Mouse (Mus musculus): ENCODE data around the gene Fam171a2.
"Not testable (repeated sequence)": the region's sequence is repeated elsewhere in the genome, so short reads cannot be mapped to it uniquely, and the experiment has no call there.

Gene Fam171a2

GRCm38 (mm10) chr11:102411061-102411460 lies 36.4 kb downstream of the Fam171a2 start:
- no peak for DNase-seq (ENCODE audit: low spot score in 2 of 2)

DNA sequence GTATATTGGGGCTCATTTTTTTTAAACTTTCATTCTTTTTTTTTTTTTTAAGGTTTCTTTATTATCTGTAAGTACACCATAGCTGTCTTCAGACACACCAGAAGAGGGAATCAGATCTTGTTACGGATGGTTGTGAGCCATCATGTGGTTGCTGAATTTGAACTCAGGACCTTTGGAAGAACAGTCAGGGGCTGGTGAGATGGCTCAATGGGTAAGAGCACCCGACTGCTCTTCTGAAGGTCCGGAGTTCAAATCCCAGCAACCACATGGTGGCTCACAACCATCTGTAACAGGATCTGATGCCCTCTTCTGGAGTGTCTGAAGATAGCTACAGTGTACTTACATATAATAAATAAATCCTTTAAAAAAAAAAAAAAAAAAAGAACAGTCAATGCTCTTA lies 37.1 kb downstream of the Fam171a2 start:
- not testable (repeated sequence) for DNase-seq (ENCODE audit: low spot score in 2 of 2)

- no peak for DNase-seq (ENCODE audit: low spot score in 2 of 2)
Measured at GRCm38 (mm10) chr11:102409795-102410330, 37.6 kb downstream of the Fam171a2 start.

GRCm38 (mm10) chr11:102408888-102409794 lies 38.3 kb downstream of the Fam171a2 start:
- DNase-seq (ENCODE audit: low spot score in 2 of 2): no peak

- DNase-seq (ENCODE audit: low spot score in 2 of 2): peak; percentile 96
Measured at GRCm38 (mm10) chr11:102408344-102408876, 39.1 kb downstream of the Fam171a2 start.

GRCm38 (mm10) chr11:102407834-102408215 lies 39.7 kb downstream of the Fam171a2 start, which contains the start of gene Slc25a39:
Gene Slc25a39, minus strand, starts transcription at chr11:102407946.
- no peak for DNase-seq (ENCODE audit: low spot score in 2 of 2)

GRCm38 (mm10) chr11:102406900-102407833 lies 40.3 kb downstream of the Fam171a2 start:
- DNase-seq (ENCODE audit: low spot score in 2 of 2): peak; percentile 67 to 81

DNA sequence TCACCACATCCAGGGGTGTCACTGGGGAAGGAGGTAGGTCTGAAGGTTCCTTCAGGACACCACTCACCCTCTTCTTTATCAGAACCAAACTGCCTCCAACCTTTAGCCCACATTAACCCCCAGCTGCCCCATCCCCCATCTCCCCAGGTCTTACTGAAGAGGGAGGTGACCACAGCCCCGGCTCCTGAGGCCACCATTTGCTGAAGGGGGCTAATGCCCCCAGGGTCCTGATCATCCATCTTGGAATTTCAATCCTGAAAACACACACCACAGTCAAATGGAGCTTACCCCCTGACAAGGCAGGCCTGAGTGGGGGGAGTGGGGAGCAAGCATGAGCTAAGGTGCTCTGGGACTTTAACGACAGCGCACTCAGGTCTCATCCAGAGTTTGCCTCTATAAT lies 41.1 kb downstream of the Fam171a2 start:
- no peak for DNase-seq (ENCODE audit: low spot score in 2 of 2)

GRCm38 (mm10) chr11:102405544-102406285 lies 41.8 kb downstream of the Fam171a2 start:
- DNase-seq (ENCODE audit: low spot score in 2 of 2): no peak

GRCm38 (mm10) chr11:102404161-102405010 lies 43.1 kb downstream of the Fam171a2 start:
- no peak for DNase-seq (ENCODE audit: low spot score in 2 of 2)

DNA sequence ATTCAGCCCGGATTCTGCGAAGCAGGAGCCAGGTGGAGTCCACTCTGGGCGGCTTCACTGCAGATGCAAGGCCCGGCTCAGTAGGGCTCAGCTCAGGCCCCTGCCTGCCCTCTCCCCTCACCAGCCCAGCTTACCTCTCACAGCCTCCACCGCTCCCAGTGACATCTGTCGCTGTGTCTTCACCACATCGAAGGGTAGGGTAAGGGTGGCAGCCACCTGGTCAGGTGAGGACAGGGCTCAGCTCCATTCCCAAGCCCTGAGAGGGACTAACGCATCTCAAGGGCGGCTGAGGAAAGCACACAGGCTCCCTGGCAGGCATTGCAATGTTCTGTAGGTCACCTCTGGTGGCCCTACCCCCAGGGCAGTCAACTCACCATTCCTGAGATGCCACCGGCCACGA lies 43.8 kb downstream of the Fam171a2 start:
- no peak for DNase-seq (ENCODE audit: low spot score in 2 of 2)

DNA sequence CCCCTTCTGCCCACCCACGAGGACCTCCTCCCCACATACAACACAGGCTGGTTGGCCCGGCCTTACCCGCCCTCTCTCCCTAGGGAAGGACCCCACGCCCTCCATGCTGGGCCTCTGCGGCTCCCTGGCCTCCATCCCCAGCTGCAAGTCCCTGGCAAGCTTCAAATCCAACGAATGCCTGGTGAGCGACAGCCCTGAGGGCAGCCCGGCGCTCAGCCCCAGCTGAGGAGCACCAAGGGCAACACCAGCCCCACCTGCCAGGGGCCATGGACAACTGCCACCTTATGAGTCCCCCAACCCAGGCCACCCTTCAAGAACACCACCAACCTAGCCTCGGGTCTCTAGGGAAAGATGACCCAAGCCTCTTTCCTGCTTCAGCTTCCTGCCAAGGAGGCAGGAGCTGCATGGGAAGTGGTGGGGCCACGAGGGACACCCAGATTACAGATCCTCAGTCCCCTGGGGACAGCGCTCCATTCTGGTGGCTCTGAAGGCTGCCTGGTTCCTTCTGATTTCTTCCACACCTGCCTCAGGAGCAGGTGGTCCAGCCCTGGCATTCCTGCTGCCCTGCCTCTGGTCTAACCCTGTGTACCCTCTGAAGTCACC lies 45.5 kb downstream of the Fam171a2 start:
- DNase-seq (ENCODE audit: low spot score in 2 of 2): no peak

DNA sequence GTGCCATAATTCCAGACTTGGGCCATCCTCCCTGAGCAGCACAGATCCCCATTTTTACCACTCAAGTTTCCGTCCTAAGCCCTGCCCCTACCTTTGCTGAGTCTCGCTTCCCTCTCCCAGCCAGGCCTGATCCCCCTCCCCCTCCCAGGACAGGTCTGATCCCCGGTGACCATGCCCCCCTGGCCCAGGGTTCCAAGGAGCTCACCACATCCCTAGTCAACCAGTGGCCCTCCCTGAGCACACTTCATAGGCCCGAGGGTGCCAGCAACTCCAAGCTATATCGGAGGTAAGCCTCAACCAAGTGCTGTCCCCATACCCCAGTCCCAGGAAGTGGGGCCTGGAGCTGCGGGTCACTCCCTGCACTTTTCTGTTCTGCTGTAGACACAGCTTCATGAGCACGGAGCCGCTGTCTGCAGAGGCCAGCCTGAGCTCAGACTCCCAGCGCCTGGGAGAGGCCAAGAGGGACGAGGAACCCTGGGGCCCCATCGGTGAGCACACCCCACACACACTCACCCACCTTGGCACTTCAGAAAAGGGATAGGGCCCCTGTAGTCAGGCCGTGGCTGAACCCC lies 46.9 kb downstream of the Fam171a2 start:
- no peak for DNase-seq (ENCODE audit: low spot score in 2 of 2)

DNA sequence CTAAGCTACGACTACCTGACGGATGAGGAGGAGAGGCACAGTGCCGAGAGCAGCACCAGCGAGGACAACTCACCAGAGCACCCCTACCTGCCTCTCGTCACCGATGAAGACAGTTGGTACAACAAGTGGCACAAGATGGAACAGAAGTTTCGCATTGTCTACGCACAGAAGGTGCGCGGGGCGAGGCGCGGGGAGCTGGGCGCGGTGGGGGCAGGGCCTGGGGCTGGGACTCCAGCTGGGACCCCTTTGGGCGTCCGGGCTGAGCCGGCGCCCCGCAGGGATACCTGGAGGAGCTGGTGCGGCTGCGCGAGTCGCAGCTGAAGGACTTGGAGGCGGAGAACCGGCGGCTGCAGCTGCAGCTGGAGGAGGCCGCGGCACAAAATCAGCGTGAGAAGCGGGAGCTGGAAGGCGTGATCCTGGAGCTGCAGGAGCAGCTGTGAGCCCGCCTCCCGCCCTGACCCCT lies 47.8 kb downstream of the Fam171a2 start:
- DNase-seq (ENCODE audit: low spot score in 2 of 2): peak in 1 of 2 experiments; percentile 22

DNA sequence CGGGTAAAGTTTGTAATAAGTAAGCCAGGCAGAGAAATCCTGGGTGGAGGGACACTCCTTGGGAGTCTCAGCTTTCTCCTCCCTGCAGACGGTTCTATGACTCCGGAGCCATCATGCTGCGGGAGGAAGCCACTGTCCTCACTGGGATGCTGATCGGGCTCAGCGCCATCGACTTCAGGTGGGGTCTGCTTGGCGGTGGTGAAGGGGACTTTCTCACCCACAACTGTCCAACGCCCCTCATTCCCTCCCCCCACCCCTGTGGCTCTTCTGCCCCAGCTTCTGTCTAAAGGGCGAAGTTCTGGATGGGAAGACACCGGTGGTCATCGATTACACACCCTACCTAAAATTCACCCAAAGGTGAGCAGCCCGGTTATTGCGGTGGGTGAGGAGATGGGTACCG lies 48.4 kb downstream of the Fam171a2 start:
- no peak for DNase-seq (ENCODE audit: low spot score in 2 of 2)

- DNase-seq (ENCODE audit: low spot score in 2 of 2): peak in 1 of 2 experiments; percentile 10
Measured at GRCm38 (mm10) chr11:102398007-102398825, 49.3 kb downstream of the Fam171a2 start.

GRCm38 (mm10) chr11:102396671-102397141 lies 50.8 kb downstream of the Fam171a2 start:
- DNase-seq (ENCODE audit: low spot score in 2 of 2): peak in 1 of 2 experiments; percentile 12

- DNase-seq (ENCODE audit: low spot score in 2 of 2): no peak
Measured at GRCm38 (mm10) chr11:102396263-102396662, 51.2 kb downstream of the Fam171a2 start.
